Mouse (Mus musculus): ENCODE results near the gene Dolk.

DNA sequence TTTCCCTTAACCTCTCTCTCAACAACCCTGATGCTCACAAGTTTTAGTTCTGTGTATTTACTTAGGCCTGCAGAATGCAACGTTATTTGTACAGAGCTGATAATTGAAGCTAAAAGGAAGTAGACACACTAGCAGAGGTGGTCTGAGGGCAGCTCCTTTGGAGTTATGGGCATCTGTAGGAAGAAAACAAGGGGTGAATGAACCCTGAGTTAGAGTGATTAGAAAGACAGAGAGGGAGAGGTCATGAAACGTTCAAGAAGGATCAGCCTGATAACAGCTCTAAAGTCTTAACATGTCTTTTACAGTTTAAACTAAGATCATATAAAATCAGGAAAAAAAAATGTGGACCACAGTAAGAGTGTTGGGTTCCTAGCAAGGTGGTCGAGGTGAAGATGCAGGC is 23.2 kb upstream of the Dolk start:
- TF ChIP-seq POLR2A (IDR thresholded peaks at IDR 0.05; ENCODE audit: low read depth, low read length) (no peak), CTCF (IDR thresholded peaks at IDR 0.05; ENCODE audit: extremely low read depth, insufficient read length, insufficient replicate concordance, low read depth, low read length) (no peak)

Measured in small intestine, adult 2 months (tissue).